9 mouse cellular contexts compared by ENCODE assay signal in genomic region chr2:131530623-131531008, GRCm38 (mm10). TPM values are rescaled to one million over a fixed set of nuclear protein-coding genes. Genes with fewer than 3 reads are reported as not detected.
DNase-seq lines count a peak whose midpoint lies in the region; ATAC-seq lines count a peak whose summit lies in the region.
"Had no signal": no experiment of that assay in that cellular context is flagged by ENCODE, and none has a peak within 500 bp of the region (broad histone marks: within the 10 kb centered on the region; RNA-seq: fewer than 3 reads in every experiment).

No protein-coding gene starts in this region.

- no peaks in the 10 kb centered on the region for H3K27me3 ChIP-seq in midbrain, embryonic 10.5 days (ENCODE audit: low read depth, poor library complexity, severe bottlenecking)
- no peaks in the 10 kb centered on the region for H3K27me3 ChIP-seq in midbrain, embryonic 16.5 days (ENCODE audit: control insufficient read depth, insufficient read depth, low read depth, low read length)
- no peaks in the 10 kb centered on the region for H3K27me3 ChIP-seq in hindbrain, embryonic 12.5 days
- H3K27me3 ChIP-seq in liver, embryonic 13.5 days = peaks cover 15% of the 10 kb centered on the region; the same call in 1 of the 2 replicates

- no peak overlapping the region for H3K4me3 ChIP-seq in midbrain, embryonic 10.5 days
- H3K4me3 ChIP-seq in midbrain, embryonic 16.5 days (ENCODE audit: low read depth, low read length) = no peak overlapping the region
- H3K4me3 ChIP-seq in hindbrain, embryonic 12.5 days = no peak overlapping the region
- no peak overlapping the region for H3K4me3 ChIP-seq in liver, embryonic 13.5 days (replicated peaks)
- H3K4me3 ChIP-seq: heart, embryonic 15.5 days had no signal

- peak; percentile 55 for DNase-seq in midbrain, embryonic 10.5 days (ENCODE audit: low spot score)
- peak; percentile 72 for DNase-seq in Muller cell, postnatal 12 days (ENCODE audit: inconsistent ontology term)
- DNase-seq in cerebellum, postnatal 14 days = peak; percentile 72 to 81
- DNase-seq in liver, embryonic 13.5 days = peak; percentile 37
- peak; percentile 68 for DNase-seq in naive thymus-derived CD4-positive, alpha-beta T cell, adult 2 months (ENCODE audit: low read depth)
- DNase-seq in MN1 (ENCODE audit: low spot score) = no peak

- H3K27ac ChIP-seq in midbrain, embryonic 10.5 days (replicated peaks) = no peak overlapping the region
- H3K27ac ChIP-seq in midbrain, embryonic 16.5 days (ENCODE audit: low read length) = no peak overlapping the region
- no peak overlapping the region for H3K27ac ChIP-seq in hindbrain, embryonic 12.5 days
- H3K27ac ChIP-seq in liver, embryonic 13.5 days = no peak overlapping the region
- H3K27ac ChIP-seq: heart, embryonic 15.5 days had no signal

- no peaks in the 10 kb centered on the region for H3K9me3 ChIP-seq in midbrain, embryonic 10.5 days (replicated peaks)
- no peaks in the 10 kb centered on the region for H3K9me3 ChIP-seq in midbrain, embryonic 16.5 days (replicated peaks; ENCODE audit: control insufficient read depth, low read length, poor library complexity, severe bottlenecking)
- no peaks in the 10 kb centered on the region for H3K9me3 ChIP-seq in hindbrain, embryonic 12.5 days (replicated peaks)
- no peaks in the 10 kb centered on the region for H3K9me3 ChIP-seq in liver, embryonic 13.5 days (replicated peaks)
- H3K9me3 ChIP-seq: heart, embryonic 15.5 days had no signal

- no peak overlapping the region for H3K9ac ChIP-seq in midbrain, embryonic 16.5 days (ENCODE audit: low read depth, low read length)
- H3K9ac ChIP-seq in hindbrain, embryonic 12.5 days = no peak overlapping the region
- H3K9ac ChIP-seq in liver, embryonic 13.5 days = no peak overlapping the region
- H3K9ac ChIP-seq: heart, embryonic 15.5 days had no signal

- H3K36me3 ChIP-seq in midbrain, embryonic 10.5 days = no peaks in the 10 kb centered on the region
- H3K36me3 ChIP-seq in midbrain, embryonic 16.5 days (ENCODE audit: control insufficient read depth, insufficient read depth, low read length) = no peaks in the 10 kb centered on the region; the same call in 1 of the 2 replicates
- H3K36me3 ChIP-seq in hindbrain, embryonic 12.5 days = 0 out of 2 replicates have a peak, but pooled peaks cover 3% of the 10 kb centered on the region
- H3K36me3 ChIP-seq in liver, embryonic 13.5 days = peaks cover 13% of the 10 kb centered on the region
- H3K36me3 ChIP-seq: heart, embryonic 15.5 days had no signal

- 27% methylated on average over 9 of the region's 9 CpGs for WGBS in midbrain, embryonic 10.5 days
- WGBS in midbrain, embryonic 16.5 days = 24% methylated on average over 9 of the region's 9 CpGs
- 29% methylated on average over 9 of the region's 9 CpGs for WGBS in hindbrain, embryonic 12.5 days
- 18% methylated on average over 9 of the region's 9 CpGs for WGBS in liver, embryonic 13.5 days (ENCODE audit: insufficient replicate concordance)

- H3K4me2 ChIP-seq in midbrain, embryonic 16.5 days (ENCODE audit: low read length) = no peak overlapping the region
- no peak overlapping the region for H3K4me2 ChIP-seq in hindbrain, embryonic 12.5 days (replicated peaks)
- H3K4me2 ChIP-seq in liver, embryonic 13.5 days = no peak overlapping the region
- H3K4me2 ChIP-seq: heart, embryonic 15.5 days had no signal

- peaks cover 11% of the 10 kb centered on the region for H3K4me1 ChIP-seq in midbrain, embryonic 10.5 days
- H3K4me1 ChIP-seq in midbrain, embryonic 16.5 days (ENCODE audit: control insufficient read depth, insufficient read depth, low read length) = no peaks in the 10 kb centered on the region
- H3K4me1 ChIP-seq in hindbrain, embryonic 12.5 days = peaks cover 3% of the 10 kb centered on the region; the same call in 1 of the 2 replicates
- H3K4me1 ChIP-seq in liver, embryonic 13.5 days (replicated peaks) = peaks cover 8% of the 10 kb centered on the region

- ATAC-seq in midbrain, embryonic 16.5 days = no peak
- ATAC-seq in hindbrain, embryonic 12.5 days (ENCODE audit: low FRiP score) = 0 out of 2 replicates have a peak, but pooled peaks have one; percentile 56
- no peak for ATAC-seq in liver, embryonic 13.5 days (ENCODE audit: low read depth)

RNA-seq across cellular contexts. Expression of gene Adra1d, which starts 31.5 kb away (rescaled TPM):
- polyA plus RNA-seq in midbrain, embryonic 10.5 days (2016; fragmentation: Nextera tagmentation; extraction: Ambion mirVana) = 0.47 and 0.60 TPM in 2 replicates
- not detected in 2 replicates for polyA plus RNA-seq in midbrain, embryonic 16.5 days (2015; fragmentation: Nextera tagmentation; extraction: Ambion mirVana)
- 0.50 and 0.74 TPM in 2 replicates for polyA plus RNA-seq in hindbrain, embryonic 12.5 days (2016; fragmentation: Nextera tagmentation; extraction: Ambion mirVana)
- polyA plus RNA-seq in liver, embryonic 13.5 days (2015; fragmentation: Nextera tagmentation; extraction: Ambion mirVana) = 0.40 and 0.53 TPM in 2 replicates

RNA-seq across cellular contexts. Expression of gene Smox, which starts 39.3 kb away (rescaled TPM):
- 29.5 and 37.2 TPM in 2 replicates for polyA plus RNA-seq in midbrain, embryonic 10.5 days (2016; fragmentation: Nextera tagmentation; extraction: Ambion mirVana)
- polyA plus RNA-seq in midbrain, embryonic 16.5 days (2015; fragmentation: Nextera tagmentation; extraction: Ambion mirVana) = 46.1 and 52.7 TPM in 2 replicates
- 47.0 and 49.3 TPM in 2 replicates for polyA plus RNA-seq in hindbrain, embryonic 12.5 days (2016; fragmentation: Nextera tagmentation; extraction: Ambion mirVana)
- 109 and 113 TPM in 2 replicates for polyA plus RNA-seq in liver, embryonic 13.5 days (2015; fragmentation: Nextera tagmentation; extraction: Ambion mirVana)
